Mouse (Mus musculus): ENCODE data around the gene Prr30.
"Not testable (repeated sequence)": the region's sequence is repeated elsewhere in the genome, so short reads cannot be mapped to it uniquely, and the experiment has no call there.

Prr30 gene

GRCm38 (mm10) chr14:101200230-101200629, at the start of gene Prr30:
Gene Prr30, minus strand, starts transcription at chr14:101200330.
- no peak for DNase-seq (ENCODE audit: low spot score)

- DNase-seq (ENCODE audit: low spot score): no peak
These were observed 46.7 kb upstream of the Prr30 start for GRCm38 (mm10) chr14:101246793-101247192.

- peak; percentile 31 for DNase-seq (ENCODE audit: low spot score)
These were observed 45.6 kb upstream of the Prr30 start for GRCm38 (mm10) chr14:101245706-101246105.

- DNase-seq (ENCODE audit: low spot score): not testable (repeated sequence)
These were observed 44.3 kb upstream of the Prr30 start for GRCm38 (mm10) chr14:101244441-101244840.

- DNase-seq (ENCODE audit: low spot score): no peak
These were observed 37.8 kb upstream of the Prr30 start for GRCm38 (mm10) chr14:101237965-101238364.

GRCm38 (mm10) chr14:101229068-101229467, 28.9 kb upstream of the Prr30 start:
- peak; percentile 16 for DNase-seq (ENCODE audit: low spot score)

GRCm38 (mm10) chr14:101222319-101222718, 22.2 kb upstream of the Prr30 start:
- no peak for DNase-seq (ENCODE audit: low spot score)

GRCm38 (mm10) chr14:101172258-101172657, 27.9 kb downstream of the Prr30 start:
- DNase-seq (ENCODE audit: low spot score): no peak
